Mouse (Mus musculus) retina, postnatal 7 days (tissue): ENCODE data around the gene Ttc36.
"Not testable (repeated sequence)": the region's sequence is repeated elsewhere in the genome, so short reads cannot be mapped to it uniquely, and the experiment has no call there.

Source experiments
- DNase-seq: peaks from one replicate; pipeline ENCODE4 v3.0.0-alpha.2; 2012; ENCODE audit warnings: low read depth, low spot score

Ttc36 gene

DNA sequence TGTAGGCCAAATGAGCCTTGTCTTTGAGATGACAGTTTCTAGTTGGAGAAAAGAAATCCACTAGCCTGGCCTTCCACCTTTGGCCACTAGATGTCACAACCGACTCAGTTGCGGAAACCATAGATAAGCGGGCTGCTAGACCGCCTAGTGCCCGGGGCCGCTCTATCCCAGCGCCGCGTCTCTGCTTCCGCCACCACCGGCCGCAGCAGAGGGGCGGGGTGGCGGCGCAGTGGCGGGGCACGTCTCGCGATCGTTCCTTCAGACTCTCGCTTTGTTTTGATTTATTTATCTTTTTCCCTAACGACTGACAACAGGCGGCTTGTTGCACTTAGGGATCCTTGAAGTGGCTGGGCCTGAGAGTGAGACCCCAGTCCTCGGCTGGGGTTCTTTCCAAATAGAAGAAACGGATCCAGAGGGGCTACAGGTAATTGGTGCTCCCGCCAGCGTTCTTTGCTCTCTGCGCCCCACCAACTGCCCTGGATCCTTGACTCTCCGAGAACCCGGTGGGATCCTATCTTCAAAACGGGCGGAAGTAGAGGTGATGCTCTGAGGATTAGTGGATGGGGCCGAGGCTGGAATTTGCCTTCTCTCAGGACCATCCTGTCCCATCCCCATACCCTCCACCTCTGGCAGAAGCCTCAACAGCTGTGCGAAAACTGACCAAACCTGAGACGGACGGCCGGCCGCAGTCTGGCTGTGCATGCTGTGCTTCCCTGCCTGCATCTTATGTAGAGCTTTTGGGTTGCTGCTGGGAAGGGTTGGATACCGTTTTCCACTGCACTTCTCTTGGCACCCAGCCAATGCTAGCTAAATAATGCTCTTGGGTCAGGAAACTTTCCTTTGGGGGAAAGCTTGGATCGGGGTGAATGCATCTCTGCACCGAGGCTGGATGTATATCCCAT is 29.9 kb downstream of the Ttc36 start:
- DNase-seq, result peak; percentile 92

DNA sequence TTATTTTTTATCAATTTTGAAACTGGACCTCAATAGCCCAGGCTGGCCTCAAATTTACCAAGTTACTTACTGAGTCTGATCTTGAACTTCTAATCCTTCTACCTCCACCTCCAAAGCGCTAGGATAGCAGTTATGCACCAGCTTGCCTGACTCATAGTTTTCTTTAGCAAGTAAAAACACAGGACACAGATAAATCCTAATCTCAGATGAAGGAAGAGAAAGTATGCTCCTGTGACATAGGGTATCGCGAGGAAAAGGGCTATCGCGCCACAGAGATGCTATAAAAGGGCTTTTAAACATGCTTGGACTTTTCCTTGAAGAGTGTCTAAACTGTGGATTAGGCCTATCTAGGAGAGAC is 30.5 kb downstream of the Ttc36 start:
- no peak for DNase-seq

DNA sequence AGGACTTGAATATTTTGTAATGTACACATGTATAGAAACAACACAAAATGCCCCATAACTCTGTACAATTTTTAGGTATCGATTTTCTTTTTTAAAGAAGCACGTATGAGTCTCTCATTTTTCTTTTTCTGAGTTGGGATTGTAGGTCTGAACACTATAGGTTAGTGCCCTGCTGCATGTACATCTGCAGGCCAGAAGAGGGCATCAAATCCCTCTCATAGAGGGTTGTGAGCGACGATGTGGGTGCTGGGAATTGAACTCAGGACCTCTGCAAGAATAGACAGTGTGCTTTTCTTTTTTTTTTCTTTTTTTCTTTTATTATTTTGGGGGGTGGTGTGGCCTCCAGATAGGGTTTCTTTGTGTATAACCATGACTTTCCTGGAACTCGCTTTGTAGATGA is 31.5 kb downstream of the Ttc36 start:
- no peak for DNase-seq

DNA sequence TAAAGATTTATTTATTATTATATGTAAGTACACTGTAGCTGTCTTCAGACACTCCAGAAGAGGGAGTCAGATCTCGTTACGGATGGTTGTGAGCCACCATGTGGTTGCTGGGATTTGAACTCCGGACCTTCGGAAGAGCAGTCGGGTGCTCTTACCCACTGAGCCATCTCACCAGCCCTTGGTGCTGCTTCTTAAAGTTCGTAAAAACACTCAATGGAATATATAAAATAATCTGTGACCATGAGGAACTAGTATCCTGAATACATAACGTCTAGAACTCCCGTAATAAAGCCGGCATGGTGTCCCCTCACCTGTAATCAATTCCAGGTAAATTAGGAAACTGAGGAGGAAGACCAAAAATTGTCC is 34.9 kb downstream of the Ttc36 start:
- not testable (repeated sequence) for DNase-seq

DNA sequence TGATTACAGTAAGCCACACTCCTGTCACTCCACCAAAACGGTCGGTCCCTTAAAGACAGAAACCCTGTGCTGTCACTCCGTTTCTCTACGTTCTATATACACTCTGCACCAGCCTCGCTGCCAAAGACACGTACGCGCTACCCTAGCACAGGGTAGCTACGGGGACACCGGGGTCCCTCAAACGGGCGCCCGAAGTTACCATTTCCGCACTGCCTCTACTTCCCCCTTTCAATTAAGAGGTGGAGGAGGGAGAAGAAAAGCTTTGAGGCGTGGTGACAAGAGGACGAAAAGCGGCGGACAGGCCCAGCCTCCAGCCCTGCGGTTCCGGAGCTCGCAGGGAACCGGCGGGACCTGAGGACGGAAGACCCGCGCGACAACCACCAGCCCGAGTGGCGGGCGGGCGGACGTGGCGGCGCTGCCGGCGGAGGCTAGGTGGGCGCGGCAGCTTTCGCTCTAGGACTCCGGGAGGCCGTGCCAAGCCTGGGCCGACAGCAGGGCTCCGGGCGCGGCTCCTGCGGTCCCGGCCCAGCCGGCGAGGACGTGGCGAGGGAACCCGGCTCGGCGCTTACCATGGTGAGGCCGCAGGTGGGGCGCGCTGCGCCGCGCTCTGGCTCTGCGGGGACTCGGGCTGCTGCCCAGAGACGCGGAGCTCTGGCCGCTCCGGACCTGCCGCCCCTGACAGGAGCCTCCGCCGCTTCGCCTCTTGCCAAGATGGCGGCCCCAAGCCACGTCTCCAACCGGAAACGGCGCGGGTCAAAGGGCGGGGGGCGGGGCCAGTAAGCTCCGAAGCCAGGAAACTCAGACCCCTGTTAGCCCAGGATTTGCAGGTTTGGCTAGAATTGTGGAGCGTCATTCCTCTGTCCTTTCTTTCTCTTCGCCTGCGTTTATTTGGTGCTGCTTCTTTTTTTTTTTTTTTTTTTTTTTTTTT is 35.5 kb downstream of the Ttc36 start, which contains the start of the genes Arcn1 and Ift46:
Gene Arcn1 (minus strand): TSS at position 745 of the 928 bp plus-strand sequence.
Gene Ift46 (plus strand): TSS at position 808 of the 928 bp plus-strand sequence.
- peak; percentile 82 for DNase-seq

DNA sequence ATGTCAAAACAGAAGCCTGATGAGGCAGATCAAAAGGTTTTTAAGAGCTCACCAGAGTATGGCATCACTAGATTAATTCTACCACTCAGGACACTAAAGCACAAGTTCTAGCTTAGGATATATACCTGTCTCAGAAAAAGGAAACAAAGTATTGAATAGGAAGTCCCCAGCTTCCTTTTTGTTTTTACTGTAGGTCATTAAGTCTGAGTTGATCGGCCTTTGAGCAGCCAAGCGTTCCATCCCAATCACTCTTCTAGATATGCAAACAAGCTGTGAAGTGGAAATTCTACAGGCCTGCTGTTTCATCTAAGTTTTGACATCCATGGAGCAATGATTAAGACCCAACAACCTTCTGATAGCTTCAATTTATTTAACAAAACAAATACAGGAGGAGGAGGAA is 42.0 kb downstream of the Ttc36 start:
- no peak for DNase-seq
